Mouse (Mus musculus) cerebellum, postnatal 10 days (tissue): ENCODE data around the gene Rps5.
"Not testable (repeated sequence)": the region's sequence is repeated elsewhere in the genome, so short reads cannot be mapped to it uniquely, and the experiment has no call there.

Source experiments
- DNase-seq, 2 experiments: peaks; one replicate each; pipeline ENCODE4 v3.0.0; 2021; ENCODE audit warnings: mixed read lengths in 2 of 2

The Rps5 gene

DNA sequence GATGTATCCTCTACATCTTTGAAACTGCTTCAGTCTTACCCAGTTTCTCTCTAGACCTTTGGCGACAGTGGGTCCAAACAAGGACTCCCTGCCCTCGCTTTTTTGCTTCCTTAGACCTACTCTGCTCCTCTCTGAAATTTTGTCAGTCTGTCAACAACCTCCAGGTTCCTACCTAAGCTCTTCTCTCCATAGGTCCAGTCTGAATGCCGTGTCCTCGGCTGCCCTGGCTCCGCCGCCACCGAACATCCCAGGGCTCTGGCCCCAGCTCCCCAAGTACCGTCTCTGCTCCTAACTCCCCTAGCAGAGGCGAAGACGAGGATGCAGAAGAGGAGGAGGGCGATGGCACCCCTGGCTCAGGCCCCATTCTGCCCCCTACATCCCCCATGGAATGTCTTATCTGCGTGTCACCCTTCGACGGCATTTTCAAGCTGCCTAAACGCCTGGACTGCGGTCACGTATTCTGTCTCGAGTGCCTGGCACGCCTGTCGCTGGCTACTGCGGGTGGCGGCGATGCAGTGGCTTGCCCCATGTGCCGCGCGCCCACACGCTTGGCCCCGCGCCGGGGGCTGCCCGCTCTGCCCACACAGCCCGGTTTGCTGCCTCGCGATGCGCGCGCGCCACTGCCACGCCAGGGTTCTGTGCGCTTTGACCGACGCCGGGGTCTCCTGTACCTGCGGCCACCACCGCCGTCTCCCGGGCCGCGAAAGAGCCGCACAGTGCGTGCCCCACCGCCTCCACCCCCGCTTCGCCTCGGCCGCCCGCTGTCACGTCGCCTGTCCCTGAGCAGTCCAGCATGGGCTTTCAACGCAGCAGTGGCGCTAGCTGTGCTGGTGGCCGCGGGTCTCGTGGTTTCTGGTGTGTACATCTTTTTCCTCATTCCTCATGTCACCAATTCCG is 5.9 kb downstream of the Rps5 start:
- peak; percentile 84 to 86 for DNase-seq

DNA sequence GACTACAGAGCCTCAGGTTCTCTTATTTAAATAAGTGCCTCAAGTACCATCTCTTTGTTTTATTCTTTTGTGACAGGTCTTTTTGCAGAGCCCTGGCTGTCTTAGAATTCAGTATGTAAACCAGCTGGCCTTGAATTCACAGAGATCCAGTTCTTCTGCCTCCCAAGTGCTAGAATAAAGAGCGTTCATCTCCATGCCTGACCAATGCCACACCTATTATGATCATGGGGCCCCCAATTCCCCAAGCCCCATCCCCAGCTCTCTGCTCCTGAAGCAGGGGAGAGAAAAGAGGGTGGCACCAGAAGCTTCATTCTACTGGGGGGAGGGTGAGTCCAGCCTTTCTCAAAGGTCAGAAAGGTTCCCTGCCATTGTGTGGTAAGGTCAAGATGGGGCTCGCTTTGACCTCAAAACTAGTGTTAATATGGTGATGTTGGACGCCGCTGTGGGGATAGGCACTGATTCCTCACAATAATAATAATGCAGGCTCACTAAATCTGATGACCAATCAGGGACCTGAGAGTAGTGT is 11.6 kb downstream of the Rps5 start:
- no peak for DNase-seq

GRCm38 (mm10) chr7:12934808-12935207 is 12.7 kb downstream of the Rps5 start:
- DNase-seq, result no peak

- DNase-seq, result not testable (repeated sequence)
Observed at GRCm38 (mm10) chr7:12937254-12937803, 15.2 kb downstream of the Rps5 start.

- DNase-seq, result no peak
Observed at GRCm38 (mm10) chr7:12940599-12940998, 18.5 kb downstream of the Rps5 start.

GRCm38 (mm10) chr7:12943488-12943887 is 21.4 kb downstream of the Rps5 start:
- DNase-seq, result no peak

DNA sequence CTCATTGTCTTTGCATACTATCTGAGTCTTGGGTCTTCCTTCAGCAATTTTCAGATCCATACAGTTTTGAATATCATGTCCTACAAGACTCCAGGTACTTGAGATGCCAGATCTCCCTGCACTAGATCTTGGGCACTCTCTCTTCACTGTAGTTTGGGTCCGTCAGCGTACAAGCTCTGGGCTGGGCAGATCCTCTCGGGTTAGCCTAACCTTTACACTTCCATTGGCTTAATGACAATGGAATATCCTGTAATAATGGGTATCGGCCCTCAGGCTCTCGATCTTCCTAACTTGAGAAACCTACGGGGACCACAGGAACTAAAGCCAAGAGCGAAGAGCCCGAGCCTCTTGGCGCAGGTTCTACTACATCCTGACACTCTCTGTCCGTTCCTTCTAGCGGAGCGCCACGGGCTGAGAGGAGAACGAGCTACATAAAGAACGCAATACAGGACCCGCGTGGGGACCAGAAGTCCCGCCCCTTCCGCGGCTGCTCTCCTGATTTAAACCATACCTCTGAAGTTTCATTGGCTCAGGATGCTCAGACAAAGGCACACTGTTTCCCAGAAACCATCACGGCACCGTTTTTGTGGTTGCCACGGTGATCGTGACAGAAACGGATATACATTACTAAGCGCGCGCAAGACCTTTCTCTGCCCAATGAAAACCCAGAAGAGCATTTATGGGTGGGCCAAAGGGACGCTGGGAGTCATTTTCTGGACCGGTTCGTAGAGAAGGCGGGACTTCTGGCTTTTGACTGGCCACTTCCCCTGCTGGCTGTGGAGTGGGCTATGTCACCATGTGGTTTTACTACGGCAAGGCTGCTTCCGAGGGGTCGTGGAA is 27.2 kb downstream of the Rps5 start:
- DNase-seq, result peak; percentile 91 to 94

- DNase-seq, result no peak
Observed at GRCm38 (mm10) chr7:12949872-12950229, 27.8 kb downstream of the Rps5 start.

- peak; percentile 30 to 45 for DNase-seq
Observed at GRCm38 (mm10) chr7:12954896-12955295, 32.8 kb downstream of the Rps5 start.

DNA sequence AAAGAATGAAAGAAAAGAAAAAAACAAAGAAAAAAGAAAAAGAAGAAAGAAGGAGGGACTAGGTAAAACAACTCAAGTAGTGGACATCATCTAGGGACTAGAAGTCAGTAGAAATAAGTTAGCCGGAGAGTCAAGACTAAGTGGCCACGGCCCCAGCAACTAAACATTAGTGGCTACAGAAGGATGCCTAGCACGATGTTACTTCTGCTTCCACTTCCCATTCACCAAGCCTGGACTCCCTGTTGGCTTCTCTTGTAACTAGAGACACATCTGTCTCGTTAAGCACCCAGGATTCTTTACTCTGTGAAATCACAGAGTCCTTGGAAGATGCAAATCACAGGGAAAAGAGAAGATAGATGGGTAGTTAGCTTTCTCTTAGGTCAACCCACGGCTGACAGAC is 35.4 kb downstream of the Rps5 start:
- no peak for DNase-seq

DNA sequence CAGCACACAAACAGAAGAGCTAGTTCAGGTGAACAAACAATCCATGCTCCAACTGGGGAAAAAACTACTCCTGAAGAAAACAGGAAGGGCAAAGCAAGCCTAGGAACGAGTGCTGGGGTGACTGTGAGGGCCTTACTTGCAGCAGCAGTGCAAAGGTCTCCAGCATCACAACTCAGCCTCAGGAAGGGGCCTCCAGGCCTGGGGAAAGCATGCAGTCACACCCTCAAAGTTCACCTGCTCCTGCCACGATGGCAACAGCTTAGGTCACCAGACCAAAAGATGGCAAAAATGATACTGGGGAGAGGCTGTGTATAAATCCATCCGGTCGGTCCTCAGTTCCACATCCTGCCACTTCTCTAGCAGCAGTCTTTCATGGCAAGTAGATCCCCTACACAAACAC is 36.9 kb downstream of the Rps5 start:
- DNase-seq, result no peak

DNA sequence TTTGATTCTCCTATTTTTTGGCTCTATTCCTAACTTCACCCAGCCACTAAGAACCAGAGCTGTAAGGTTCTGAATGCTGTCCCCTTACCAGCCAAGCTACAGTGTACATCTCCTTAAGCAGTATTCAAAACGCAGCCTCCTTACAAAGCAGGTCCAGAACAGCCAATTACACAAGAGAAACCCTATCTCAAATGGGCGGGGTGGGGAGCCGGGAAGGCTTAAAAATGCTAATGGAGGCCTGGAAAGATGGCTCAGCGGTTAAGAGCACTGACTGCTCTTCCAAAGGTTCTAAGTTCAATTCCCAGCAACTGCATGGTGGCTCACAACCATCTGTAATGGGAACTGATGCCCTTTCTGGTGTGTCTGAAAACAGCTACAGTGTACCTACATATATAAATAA is 37.6 kb downstream of the Rps5 start:
- no peak for DNase-seq

GRCm38 (mm10) chr7:12961511-12962141 is 39.5 kb downstream of the Rps5 start:
- peak; percentile 61 to 62 for DNase-seq

DNA sequence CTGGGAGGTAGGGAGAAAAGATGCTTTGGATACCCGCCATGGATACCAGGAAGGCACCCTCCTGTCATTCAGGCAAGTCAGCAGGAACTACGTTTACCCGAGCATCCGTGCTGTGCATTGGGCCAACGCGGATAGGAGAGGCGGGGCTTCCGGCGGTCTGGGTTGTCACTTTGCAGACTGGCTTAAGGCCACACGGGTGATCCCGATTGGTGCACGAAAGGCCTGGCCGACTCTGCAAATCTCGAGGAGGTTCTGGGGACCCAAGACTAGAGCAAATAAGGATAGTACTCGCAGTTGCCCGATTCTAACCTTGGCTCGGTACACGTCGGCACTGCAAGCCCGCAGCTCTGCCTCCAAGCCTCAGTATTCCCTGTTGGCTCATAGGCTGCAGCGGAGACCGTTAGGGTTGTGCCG is 43.6 kb downstream of the Rps5 start, which contains the start of gene Zfp324:
Zfp324 (plus strand) TSS at position 161 of the 414 bp plus-strand sequence.
- DNase-seq, result peak; percentile 90 to 95

DNA sequence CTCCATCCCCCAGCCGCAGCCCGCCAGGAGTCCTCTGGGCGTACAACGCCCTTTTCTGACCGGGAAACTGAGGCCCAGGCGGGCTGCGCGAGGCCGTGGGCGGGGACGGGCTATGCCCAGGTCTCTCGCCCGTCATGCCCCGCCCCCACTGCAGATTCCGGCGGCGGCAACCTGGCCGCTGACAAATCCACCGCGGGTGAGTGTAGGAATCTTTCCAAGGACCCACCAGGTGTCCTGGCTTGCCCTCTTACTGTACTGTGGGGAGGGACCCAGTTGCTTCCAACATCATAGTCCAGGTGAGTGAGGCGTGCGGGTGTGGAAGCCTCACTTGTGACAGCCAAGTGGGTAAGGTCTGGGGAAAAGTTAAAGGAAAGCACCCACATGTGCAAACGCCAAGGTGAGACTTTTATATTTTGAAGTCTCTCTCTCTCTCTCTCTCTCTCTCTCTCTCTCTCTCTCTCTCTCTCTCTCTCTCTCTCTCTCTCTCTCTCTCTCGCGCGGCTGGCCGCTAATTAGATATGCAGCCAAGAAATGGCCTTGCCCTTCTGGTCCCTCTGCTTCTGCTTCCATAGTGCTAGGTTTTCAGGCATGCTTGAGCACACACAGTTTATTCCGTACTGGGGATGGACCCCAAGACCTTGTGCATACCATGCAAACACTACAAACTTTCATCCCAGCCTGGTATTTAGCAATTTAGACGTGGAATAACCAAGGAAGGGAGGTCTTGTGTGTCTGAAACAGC is 44.2 kb downstream of the Rps5 start:
- DNase-seq, result peak; percentile 95 to 97

GRCm38 (mm10) chr7:12970906-12971305 is 48.8 kb downstream of the Rps5 start:
- DNase-seq, result no peak
